Mouse (Mus musculus): ENCODE results near the gene Susd4. TPM values are rescaled to one million over a fixed set of nuclear protein-coding genes. Genes with fewer than 3 reads are reported as not detected.

Susd4 gene
- polyA plus RNA-seq, 1 experiment = 1.1 TPM

DNA sequence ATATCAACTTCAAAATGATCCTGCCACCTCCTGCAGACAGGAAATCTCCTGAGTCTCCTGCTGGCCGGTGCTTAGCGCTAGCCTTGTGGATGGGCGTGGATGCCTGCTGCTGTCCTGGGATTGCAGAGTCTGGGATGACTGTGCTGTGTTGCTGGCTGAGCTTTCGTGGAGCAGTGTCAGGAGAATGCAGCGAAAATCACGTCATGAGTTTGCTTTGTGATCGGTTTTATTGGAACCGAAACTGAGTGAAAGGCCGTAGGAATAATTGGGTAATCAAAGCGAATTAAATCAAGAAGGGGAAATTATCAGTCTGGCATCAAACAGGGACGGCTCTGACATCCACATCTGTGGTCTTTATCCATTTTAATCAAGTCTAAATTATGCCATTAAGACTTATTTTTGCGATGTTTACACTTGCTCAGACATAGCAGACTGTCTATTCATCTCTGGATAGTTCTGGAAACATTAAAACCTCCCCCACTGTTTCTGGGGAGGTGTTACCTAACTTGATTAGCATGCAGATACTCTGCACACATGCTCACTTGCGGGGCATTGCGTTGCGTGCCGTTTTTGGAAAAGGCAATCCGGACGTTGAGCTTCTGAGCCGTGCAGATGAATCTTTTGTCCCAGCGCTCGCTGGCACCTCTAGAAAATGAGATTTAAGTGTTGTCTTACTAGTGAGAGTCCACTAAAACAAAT lies 60.2 kb downstream of the Susd4 start:
- no peaks in the 10 kb centered on the region for H3K36me3 ChIP-seq (ENCODE audit: control insufficient read depth, insufficient read depth, low read length)
- no peaks in the 10 kb centered on the region for H3K4me1 ChIP-seq (ENCODE audit: control insufficient read depth, insufficient read depth, low read length)
- H3K4me3 ChIP-seq (ENCODE audit: control insufficient read depth, low read depth, low read length) = no peak overlapping the region
- no peaks in the 10 kb centered on the region for H3K27me3 ChIP-seq (ENCODE audit: control insufficient read depth, insufficient read depth, low read length)
- no peak overlapping the region for H3K27ac ChIP-seq (ENCODE audit: control insufficient read depth, insufficient read depth, low read depth, low read length)
- TF ChIP-seq CTCF (IDR thresholded peaks at IDR 0.05; ENCODE audit: control insufficient read depth, insufficient read depth, insufficient replicate concordance, low read depth, low read length) (no peak), POLR2A (IDR thresholded peaks at IDR 0.05; ENCODE audit: control insufficient read depth, low read depth, low read length) (no peak)

GRCm38 (mm10) chr1:182826557-182826956 lies 62.9 kb downstream of the Susd4 start:
- no peak overlapping the region for H3K4me3 ChIP-seq (ENCODE audit: control insufficient read depth, low read depth, low read length)
- H3K36me3 ChIP-seq (ENCODE audit: control insufficient read depth, insufficient read depth, low read length) = no peaks in the 10 kb centered on the region
- no peaks in the 10 kb centered on the region for H3K27me3 ChIP-seq (ENCODE audit: control insufficient read depth, insufficient read depth, low read length)
- H3K4me1 ChIP-seq (ENCODE audit: control insufficient read depth, insufficient read depth, low read length) = no peaks in the 10 kb centered on the region
- TF ChIP-seq POLR2A (IDR thresholded peaks at IDR 0.05; ENCODE audit: control insufficient read depth, low read depth, low read length) (no peak), CTCF (IDR thresholded peaks at IDR 0.05; ENCODE audit: control insufficient read depth, insufficient read depth, insufficient replicate concordance, low read depth, low read length) (no peak)
- H3K27ac ChIP-seq (ENCODE audit: control insufficient read depth, insufficient read depth, low read depth, low read length) = no peak overlapping the region

- Histone ChIP-seq H3K27me3 (ENCODE audit: control insufficient read depth, insufficient read depth, low read length) (no peaks in the 10 kb centered on the region), H3K4me1 (ENCODE audit: control insufficient read depth, insufficient read depth, low read length) (no peaks in the 10 kb centered on the region), H3K36me3 (ENCODE audit: control insufficient read depth, insufficient read depth, low read length) (no peaks in the 10 kb centered on the region), H3K4me3 (ENCODE audit: control insufficient read depth, low read depth, low read length) (no peak overlapping the region), H3K27ac (ENCODE audit: control insufficient read depth, insufficient read depth, low read depth, low read length) (no peak overlapping the region)
- TF ChIP-seq POLR2A (IDR thresholded peaks at IDR 0.05; ENCODE audit: control insufficient read depth, low read depth, low read length) (no peak), CTCF (IDR thresholded peaks at IDR 0.05; ENCODE audit: control insufficient read depth, insufficient read depth, insufficient replicate concordance, low read depth, low read length) (no peak)
Observed at GRCm38 (mm10) chr1:182838061-182838460, 74.4 kb downstream of the Susd4 start.

DNA sequence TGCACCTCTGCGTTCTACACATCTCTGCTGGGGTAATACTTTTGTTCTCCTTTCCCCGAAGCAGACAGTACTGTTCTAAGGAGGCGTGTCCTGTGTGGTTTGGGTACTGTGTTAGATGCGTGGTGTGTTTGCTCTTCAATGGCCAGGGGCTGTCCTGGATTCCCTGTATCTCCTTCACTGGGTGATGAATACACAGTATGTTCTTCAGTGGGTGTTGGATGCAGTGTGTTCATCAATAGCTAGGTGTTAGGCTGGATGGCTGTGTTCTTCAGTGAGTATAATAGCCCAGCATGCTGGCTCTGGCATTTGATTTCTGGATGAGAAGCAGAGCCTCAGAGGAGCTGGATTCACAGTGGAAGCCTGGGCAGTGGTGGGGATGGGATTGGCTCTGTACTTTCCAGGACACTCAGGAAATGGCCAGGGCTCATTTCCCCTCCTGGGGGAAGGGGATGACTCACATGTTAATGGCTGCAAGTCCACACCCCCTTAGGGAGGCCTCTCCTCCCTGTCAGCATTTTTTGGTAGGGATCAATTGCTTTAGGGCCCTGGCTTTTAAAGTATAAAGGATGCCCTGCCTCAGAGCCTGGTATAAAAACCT lies 75.8 kb downstream of the Susd4 start:
- Histone ChIP-seq H3K4me1 (ENCODE audit: control insufficient read depth, insufficient read depth, low read length) (no peaks in the 10 kb centered on the region), H3K4me3 (ENCODE audit: control insufficient read depth, low read depth, low read length) (no peak overlapping the region), H3K27me3 (ENCODE audit: control insufficient read depth, insufficient read depth, low read length) (no peaks in the 10 kb centered on the region), H3K36me3 (ENCODE audit: control insufficient read depth, insufficient read depth, low read length) (no peaks in the 10 kb centered on the region), H3K27ac (ENCODE audit: control insufficient read depth, insufficient read depth, low read depth, low read length) (no peak overlapping the region)
- TF ChIP-seq CTCF (IDR thresholded peaks at IDR 0.05; ENCODE audit: control insufficient read depth, insufficient read depth, insufficient replicate concordance, low read depth, low read length) (no peak), POLR2A (IDR thresholded peaks at IDR 0.05; ENCODE audit: control insufficient read depth, low read depth, low read length) (no peak)

DNA sequence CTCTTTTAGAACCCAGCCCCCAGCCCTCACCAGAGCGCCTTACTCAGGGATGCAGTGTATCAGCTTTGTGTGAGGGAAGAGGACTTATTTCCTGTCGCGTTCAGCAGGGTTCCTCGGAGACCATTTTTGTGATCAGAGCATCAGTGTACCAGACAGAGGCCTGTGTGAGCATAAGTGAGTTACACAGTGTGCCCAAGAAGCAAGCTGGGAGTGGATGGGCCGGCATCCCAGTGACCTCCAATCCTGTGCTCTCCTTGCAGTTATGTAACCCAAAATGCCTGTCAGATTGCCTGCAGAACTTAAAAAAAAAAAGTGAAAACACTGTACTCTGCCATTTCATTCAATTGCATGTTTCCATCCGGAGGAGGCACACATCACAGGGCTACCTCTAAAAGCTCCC lies 76.4 kb downstream of the Susd4 start:
- H3K27me3 ChIP-seq (ENCODE audit: control insufficient read depth, insufficient read depth, low read length) = no peaks in the 10 kb centered on the region
- TF ChIP-seq CTCF (IDR thresholded peaks at IDR 0.05; ENCODE audit: control insufficient read depth, insufficient read depth, insufficient replicate concordance, low read depth, low read length) = no peak
- TF ChIP-seq POLR2A (IDR thresholded peaks at IDR 0.05; ENCODE audit: control insufficient read depth, low read depth, low read length) = no peak
- H3K4me1 ChIP-seq (ENCODE audit: control insufficient read depth, insufficient read depth, low read length) = no peaks in the 10 kb centered on the region
- no peaks in the 10 kb centered on the region for H3K36me3 ChIP-seq (ENCODE audit: control insufficient read depth, insufficient read depth, low read length)
- no peak overlapping the region for H3K27ac ChIP-seq (ENCODE audit: control insufficient read depth, insufficient read depth, low read depth, low read length)
- no peak overlapping the region for H3K4me3 ChIP-seq (ENCODE audit: control insufficient read depth, low read depth, low read length)

DNA sequence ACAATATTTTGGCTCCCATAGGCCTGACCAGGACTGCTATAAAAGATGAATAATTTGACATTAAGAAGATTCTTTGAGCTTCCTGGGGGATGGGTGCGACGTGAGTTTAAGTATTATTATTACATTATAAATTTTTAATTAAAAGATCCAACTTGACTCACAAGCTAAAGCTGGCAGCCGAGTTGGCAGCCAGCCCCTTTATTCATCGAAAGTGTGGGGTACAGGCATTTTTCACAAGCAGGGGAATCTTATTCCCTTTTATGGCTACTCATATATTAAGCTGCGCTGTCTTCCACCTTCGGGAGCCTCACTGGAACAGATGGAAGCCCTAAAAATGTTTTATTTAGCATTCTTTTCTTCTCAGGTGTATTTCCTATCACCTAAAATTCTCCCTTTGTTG lies 76.9 kb downstream of the Susd4 start:
- TF ChIP-seq POLR2A (IDR thresholded peaks at IDR 0.05; ENCODE audit: control insufficient read depth, low read depth, low read length) (no peak), CTCF (IDR thresholded peaks at IDR 0.05; ENCODE audit: control insufficient read depth, insufficient read depth, insufficient replicate concordance, low read depth, low read length) (no peak)
- Histone ChIP-seq H3K36me3 (ENCODE audit: control insufficient read depth, insufficient read depth, low read length) (no peaks in the 10 kb centered on the region), H3K4me3 (ENCODE audit: control insufficient read depth, low read depth, low read length) (no peak overlapping the region), H3K27ac (ENCODE audit: control insufficient read depth, insufficient read depth, low read depth, low read length) (no peak overlapping the region), H3K4me1 (ENCODE audit: control insufficient read depth, insufficient read depth, low read length) (no peaks in the 10 kb centered on the region), H3K27me3 (ENCODE audit: control insufficient read depth, insufficient read depth, low read length) (no peaks in the 10 kb centered on the region)

DNA sequence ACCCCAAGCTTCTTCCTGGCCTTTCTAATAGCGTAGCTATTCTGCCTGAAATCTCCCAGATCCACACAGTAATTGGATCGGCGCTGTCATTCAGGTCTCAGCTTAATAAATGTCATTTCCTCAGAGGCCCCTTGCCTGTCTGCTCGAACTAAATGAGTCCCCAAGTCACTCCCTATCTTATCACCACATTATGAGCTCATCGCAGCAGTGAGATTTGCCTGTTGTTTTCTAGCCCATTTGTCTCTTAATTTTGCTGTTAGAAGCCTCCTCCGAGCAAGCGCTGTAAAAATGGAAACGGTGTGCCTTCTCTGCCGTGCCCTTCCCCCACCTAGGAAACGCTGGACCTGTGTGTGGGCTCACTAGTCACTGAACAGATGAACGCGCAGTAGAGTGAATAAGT lies 85.9 kb downstream of the Susd4 start:
- Histone ChIP-seq H3K36me3 (ENCODE audit: control insufficient read depth, insufficient read depth, low read length) (no peaks in the 10 kb centered on the region), H3K27ac (ENCODE audit: control insufficient read depth, insufficient read depth, low read depth, low read length) (no peak overlapping the region), H3K4me1 (ENCODE audit: control insufficient read depth, insufficient read depth, low read length) (no peaks in the 10 kb centered on the region), H3K27me3 (ENCODE audit: control insufficient read depth, insufficient read depth, low read length) (no peaks in the 10 kb centered on the region), H3K4me3 (ENCODE audit: control insufficient read depth, low read depth, low read length) (no peak overlapping the region)
- TF ChIP-seq CTCF (IDR thresholded peaks at IDR 0.05; ENCODE audit: control insufficient read depth, insufficient read depth, insufficient replicate concordance, low read depth, low read length) (no peak), POLR2A (IDR thresholded peaks at IDR 0.05; ENCODE audit: control insufficient read depth, low read depth, low read length) (no peak)

Measured in testis, adult 2 months (tissue).